Mouse (Mus musculus) spleen, adult 2 months (tissue): ENCODE data around the gene Dhrs2. TPM values are rescaled to one million over a fixed set of nuclear protein-coding genes. Genes with fewer than 3 reads are reported as not detected.

Experiments used
- DNase-seq, 2 experiments: peaks; one replicate each; pipeline versions ENCODE4 v3.0.0 to v3.0.0-alpha.2; 2012 to 2021; ENCODE audit warnings: low spot score in 2 of 2, low read depth in 1 of 2
- H3K27ac ChIP-seq: fragments of 200-500 bp; 2 replicates; pipeline ENCODE4 v1.5.1; 2012; ENCODE audit warnings: low read length, inconsistent platforms; ENCODE audit not compliant: insufficient read depth
- H3K27me3 ChIP-seq: fragments of 200-500 bp; 2 replicates; pipeline ENCODE4 v1.6.1; 2012; ENCODE audit warnings: mild to moderate bottlenecking, moderate library complexity, low read length, inconsistent platforms; ENCODE audit not compliant: control insufficient read depth, insufficient read depth
- H3K36me3 ChIP-seq: fragments of 200-500 bp; 2 replicates; pipeline ENCODE4 v1.6.1; 2012; ENCODE audit warnings: mild to moderate bottlenecking, low read length, inconsistent platforms; ENCODE audit not compliant: control insufficient read depth, insufficient read depth
- H3K4me1 ChIP-seq: fragments of 200-500 bp; 2 replicates; pipeline ENCODE4 v1.6.1; 2011; ENCODE audit warnings: inconsistent platforms; ENCODE audit not compliant: control insufficient read depth, insufficient read depth, insufficient read length
- H3K4me3 ChIP-seq: fragments of 200-500 bp; 2 replicates; pipeline ENCODE4 v1.5.1; 2011; ENCODE audit warnings: mild to moderate bottlenecking, inconsistent platforms; ENCODE audit not compliant: insufficient read depth, insufficient read length; ENCODE audit errors: extremely low read depth
- CTCF ChIP-seq: fragments of 200-500 bp; IDR thresholded peaks from 2 replicates; pipeline ENCODE4 v1.5.1; 2011; ENCODE audit warnings: mild to moderate bottlenecking, inconsistent platforms; ENCODE audit not compliant: insufficient read depth, insufficient read length, insufficient replicate concordance; ENCODE audit errors: extremely low read depth
- POLR2A ChIP-seq: fragments of 200-500 bp; IDR thresholded peaks from 2 replicates; pipeline ENCODE4 v1.6.1; 2011; ENCODE audit warnings: low read depth, low read length, inconsistent platforms
- WGBS: fragments of 180-500 bp; shearing (Covaris S2); methylation state at CpG from one replicate; pipeline ENCODE4 v1.1.7; 2018; 5-methylcytosine and 5-hydroxymethylcytosine counted together
- polyA plus RNA-seq: library from polyadenylated mRNA; depleted of rRNA; stranded (reverse); fragments of >200 nt; gene quantifications from 2 replicates; pipeline ENCODE4 v1.2.3, GENCODE M21; 2012

The Dhrs2 gene
- polyA plus RNA-seq, 1 experiment: not detected

DNA sequence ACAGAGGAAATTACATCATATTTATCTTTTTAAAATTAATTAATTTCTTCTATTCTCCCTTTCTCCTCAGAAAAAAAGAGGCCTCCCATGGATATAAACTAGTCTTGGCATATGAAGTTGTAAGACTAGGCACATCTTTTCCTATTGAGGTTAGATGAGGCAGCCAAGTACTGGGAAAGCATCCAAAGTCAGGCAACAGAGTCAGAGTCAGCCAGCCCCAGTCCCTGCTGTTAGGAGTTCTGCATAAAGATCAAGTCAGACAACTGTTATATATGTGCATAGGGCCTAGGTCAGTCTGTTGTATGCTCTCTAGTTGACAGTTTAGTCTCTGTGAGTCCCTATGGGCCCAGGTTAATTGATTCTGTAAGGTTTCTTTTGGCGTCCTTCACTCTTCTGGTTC lies 20.9 kb downstream of the Dhrs2 start:
- H3K27ac ChIP-seq: no peak overlapping the region
- WGBS: 92% methylated on average over 1 of the region's 1 CpGs
- TF ChIP-seq CTCF: no peak
- TF ChIP-seq POLR2A: no peak
- H3K4me1 ChIP-seq: no peaks in the 10 kb centered on the region
- DNase-seq: no peak
- no peak overlapping the region for H3K4me3 ChIP-seq
- no peaks in the 10 kb centered on the region for H3K36me3 ChIP-seq
- no peaks in the 10 kb centered on the region for H3K27me3 ChIP-seq

DNA sequence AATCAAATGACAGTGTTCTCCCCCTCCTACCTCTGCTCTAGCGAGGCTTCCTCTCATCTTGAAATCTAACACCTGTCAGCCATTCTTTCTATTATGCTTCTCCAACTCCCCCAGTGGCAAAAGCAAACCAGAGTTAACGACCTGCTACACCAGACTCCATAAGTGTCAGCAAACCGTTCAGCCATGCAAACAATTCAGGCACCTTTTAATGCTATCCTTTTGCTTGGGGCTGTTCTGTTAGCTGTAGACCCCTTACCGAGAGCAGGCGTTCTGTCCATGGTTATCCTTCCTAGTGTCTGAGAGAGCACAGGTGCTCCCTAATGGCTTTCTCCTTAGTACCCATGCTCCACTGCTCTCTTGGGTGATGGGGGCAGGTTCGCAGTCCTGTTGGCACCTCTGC lies 25.4 kb downstream of the Dhrs2 start:
- no peaks in the 10 kb centered on the region for H3K27me3 ChIP-seq
- DNase-seq: no peak
- TF ChIP-seq CTCF: no peak
- H3K27ac ChIP-seq: no peak overlapping the region
- H3K36me3 ChIP-seq: no peaks in the 10 kb centered on the region
- WGBS: 78% methylated on average over 6 of the region's 6 CpGs
- H3K4me1 ChIP-seq: no peaks in the 10 kb centered on the region
- H3K4me3 ChIP-seq: no peak overlapping the region

DNA sequence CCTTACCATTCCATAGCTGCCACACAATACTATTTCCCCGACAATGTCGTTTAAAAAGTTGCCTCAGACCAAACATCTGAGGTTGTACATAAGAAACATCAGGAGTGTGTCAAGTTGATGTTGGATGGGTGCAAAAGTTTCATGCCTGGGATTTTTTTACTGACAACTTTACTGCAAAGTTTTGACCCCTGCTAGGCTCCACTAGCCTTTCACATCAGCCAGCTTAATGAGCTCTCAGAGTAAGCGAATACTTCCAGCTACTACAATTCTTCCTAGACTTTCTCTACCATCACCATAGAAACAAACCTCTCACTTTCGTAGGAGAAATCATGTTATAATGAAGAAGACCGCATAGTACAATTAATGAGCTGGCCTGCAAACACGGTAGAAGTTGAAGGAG lies 26.5 kb downstream of the Dhrs2 start:
- H3K4me3 ChIP-seq: no peak overlapping the region
- DNase-seq: no peak
- H3K36me3 ChIP-seq: no peaks in the 10 kb centered on the region
- no peak overlapping the region for H3K27ac ChIP-seq
- no peaks in the 10 kb centered on the region for H3K27me3 ChIP-seq
- WGBS: 83% methylated on average over 6 of the region's 6 CpGs
- no peak for TF ChIP-seq CTCF
- no peak for TF ChIP-seq POLR2A
- H3K4me1 ChIP-seq: no peaks in the 10 kb centered on the region

DNA sequence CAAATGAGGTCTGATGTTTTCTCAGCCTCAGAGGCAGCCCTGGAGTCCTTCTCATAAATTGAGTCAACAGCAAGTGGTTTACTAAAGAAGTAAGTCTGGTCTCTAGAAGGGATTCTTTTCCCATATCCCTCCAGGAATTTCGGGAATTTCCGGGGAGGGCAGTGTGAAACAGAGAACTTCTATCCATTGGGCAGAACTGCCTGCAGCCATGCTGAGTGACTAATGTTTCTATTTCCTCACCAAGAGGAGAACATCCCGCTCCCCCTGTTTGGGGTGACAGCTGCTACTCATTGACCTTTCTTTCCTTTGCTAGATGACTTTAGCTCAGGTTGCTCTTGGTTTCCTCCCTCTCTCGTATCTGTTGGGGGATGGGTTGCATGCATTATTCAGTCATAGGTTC lies 31.8 kb downstream of the Dhrs2 start:
- Histone ChIP-seq H3K36me3 (no peaks in the 10 kb centered on the region), H3K4me1 (no peaks in the 10 kb centered on the region), H3K27me3 (no peaks in the 10 kb centered on the region), H3K27ac (no peak overlapping the region), H3K4me3 (no peak overlapping the region)
- DNase-seq: no peak
- 77% methylated on average over 4 of the region's 4 CpGs for WGBS
- no peak for TF ChIP-seq CTCF
- TF ChIP-seq POLR2A: no peak

DNA sequence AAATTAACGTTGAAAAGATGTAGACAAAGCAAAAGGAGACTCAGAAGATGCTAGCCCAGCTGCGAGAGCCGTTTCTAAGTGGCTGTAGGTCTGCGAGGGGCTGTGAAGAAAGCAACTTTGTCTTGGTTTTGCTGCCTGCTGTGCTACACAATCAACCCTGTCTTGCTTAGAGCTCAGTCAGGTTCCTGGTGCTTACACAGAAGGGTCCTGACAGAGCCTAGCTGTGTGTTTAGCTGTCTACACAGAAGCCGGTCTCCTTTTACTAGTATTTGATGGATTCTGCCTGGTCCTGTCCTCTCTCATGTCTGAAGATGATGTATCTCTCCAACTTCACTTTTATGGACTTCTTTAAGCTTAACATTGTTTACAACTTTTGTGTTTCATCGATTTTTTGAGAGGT lies 33.6 kb downstream of the Dhrs2 start:
- Histone ChIP-seq H3K27me3 (no peaks in the 10 kb centered on the region), H3K4me1 (no peaks in the 10 kb centered on the region), H3K4me3 (no peak overlapping the region), H3K27ac (no peak overlapping the region), H3K36me3 (no peaks in the 10 kb centered on the region)
- no peak for DNase-seq
- no peak for TF ChIP-seq CTCF
- TF ChIP-seq POLR2A: no peak
- WGBS: 81% methylated on average over 6 of the region's 6 CpGs

DNA sequence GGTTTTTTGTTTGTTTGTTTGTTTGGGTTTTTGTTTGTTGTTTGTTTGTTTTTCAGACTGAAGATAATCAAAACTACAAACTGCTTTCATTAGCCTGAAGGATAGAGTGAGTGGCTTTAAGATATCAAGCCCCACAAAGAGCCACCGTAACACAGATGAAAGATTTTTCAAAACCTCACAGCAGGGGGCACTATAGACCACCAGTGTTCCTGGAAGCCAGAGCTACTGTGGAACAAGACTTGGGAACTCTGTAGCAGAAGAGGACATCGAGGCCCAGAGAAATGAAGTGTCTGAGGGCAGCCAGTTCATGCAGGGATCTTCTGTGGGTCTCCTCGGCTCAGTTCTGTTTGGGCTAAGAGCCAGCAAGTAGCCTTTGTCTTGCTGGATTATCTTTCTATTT lies 49.4 kb downstream of the Dhrs2 start:
- TF ChIP-seq CTCF (no peak), POLR2A (no peak)
- no peak for DNase-seq
- no peak overlapping the region for H3K27ac ChIP-seq
- 34% methylated on average over 3 of the region's 3 CpGs for WGBS
- H3K4me1 ChIP-seq: no peaks in the 10 kb centered on the region
- H3K36me3 ChIP-seq: no peaks in the 10 kb centered on the region
- H3K4me3 ChIP-seq: no peak overlapping the region
- no peaks in the 10 kb centered on the region for H3K27me3 ChIP-seq

DNA sequence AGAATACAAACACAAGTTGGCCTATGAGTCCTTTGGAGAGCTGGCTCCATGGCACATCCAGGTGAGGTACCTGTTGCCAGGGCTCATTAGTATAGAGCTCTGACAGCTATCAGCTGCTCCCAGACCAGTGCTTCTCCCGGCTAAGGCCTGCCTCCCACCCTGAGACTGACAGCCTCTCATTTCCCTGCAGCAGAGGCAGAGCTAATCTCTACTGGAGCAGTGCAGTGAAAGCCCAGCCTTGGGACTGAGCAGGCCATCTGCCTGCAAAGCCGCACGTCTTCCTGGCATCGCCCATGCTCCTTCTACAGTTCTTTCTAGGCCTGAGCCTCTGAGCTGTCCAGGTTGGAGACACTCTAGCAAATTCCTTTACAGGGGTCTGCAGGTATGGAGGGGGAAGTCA lies 51.2 kb downstream of the Dhrs2 start:
- no peak for TF ChIP-seq CTCF
- TF ChIP-seq POLR2A: no peak
- WGBS: 73% methylated on average over 4 of the region's 4 CpGs
- Histone ChIP-seq H3K4me3 (no peak overlapping the region), H3K36me3 (no peaks in the 10 kb centered on the region), H3K4me1 (no peaks in the 10 kb centered on the region), H3K27me3 (no peaks in the 10 kb centered on the region), H3K27ac (no peak overlapping the region)
- DNase-seq: no peak

DNA sequence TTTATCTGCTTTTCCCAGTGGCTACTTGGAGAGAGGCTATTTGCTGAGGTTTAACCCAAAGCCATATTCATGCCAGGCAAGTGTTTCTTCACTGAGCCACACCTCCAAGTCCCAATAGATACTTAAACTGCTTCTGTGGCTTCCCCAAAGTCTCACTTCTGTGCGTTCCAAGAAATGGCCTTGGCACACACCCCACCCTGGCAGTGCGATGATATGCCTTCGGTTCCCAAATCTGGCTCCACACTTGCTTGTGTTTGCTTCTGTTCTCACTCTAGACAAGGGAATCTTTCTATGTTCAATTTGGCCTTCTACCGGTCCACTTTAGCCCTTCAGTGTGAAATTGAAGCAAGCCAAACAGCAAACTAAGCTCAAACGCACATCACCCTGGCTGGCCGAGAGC lies 53.0 kb downstream of the Dhrs2 start:
- Histone ChIP-seq H3K36me3 (no peaks in the 10 kb centered on the region), H3K27me3 (no peaks in the 10 kb centered on the region), H3K4me3 (no peak overlapping the region), H3K27ac (no peak overlapping the region), H3K4me1 (no peaks in the 10 kb centered on the region)
- no peak for DNase-seq
- 88% methylated on average over 6 of the region's 6 CpGs for WGBS
- TF ChIP-seq POLR2A (no peak), CTCF (no peak)
